Mouse (Mus musculus) forelimb bud, embryonic 11.5 days (tissue): ENCODE data around the gene Whrn.

Source experiments
- DNase-seq: peaks from one replicate; pipeline ENCODE4 v3.0.0-alpha.2; 2012; ENCODE audit warnings: low read depth, low spot score

The Whrn gene

GRCm38 (mm10) chr4:63408649-63409048 lies 87.1 kb downstream of the Whrn start:
- peak; percentile 75 for DNase-seq

DNA sequence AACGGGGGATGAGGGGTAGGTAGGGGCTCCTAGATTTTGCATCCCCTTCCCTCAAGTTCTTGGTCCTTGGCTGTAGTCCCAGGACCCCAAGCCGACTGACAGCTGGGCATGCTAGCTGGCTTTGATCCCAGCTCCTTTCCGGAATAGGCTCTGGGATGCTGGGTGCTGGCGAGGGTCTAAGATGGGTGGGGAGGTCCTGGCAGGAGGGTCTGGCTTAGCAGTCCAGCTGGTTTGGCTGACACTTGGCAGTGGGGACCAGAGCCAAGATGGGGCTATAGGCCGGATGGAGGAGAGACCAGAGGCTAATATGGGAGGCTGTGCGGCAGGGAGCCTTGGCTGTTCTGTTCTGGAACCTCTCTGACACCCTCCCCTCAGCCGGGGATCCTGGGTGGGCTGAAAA lies 87.5 kb downstream of the Whrn start:
- no peak for DNase-seq

DNA sequence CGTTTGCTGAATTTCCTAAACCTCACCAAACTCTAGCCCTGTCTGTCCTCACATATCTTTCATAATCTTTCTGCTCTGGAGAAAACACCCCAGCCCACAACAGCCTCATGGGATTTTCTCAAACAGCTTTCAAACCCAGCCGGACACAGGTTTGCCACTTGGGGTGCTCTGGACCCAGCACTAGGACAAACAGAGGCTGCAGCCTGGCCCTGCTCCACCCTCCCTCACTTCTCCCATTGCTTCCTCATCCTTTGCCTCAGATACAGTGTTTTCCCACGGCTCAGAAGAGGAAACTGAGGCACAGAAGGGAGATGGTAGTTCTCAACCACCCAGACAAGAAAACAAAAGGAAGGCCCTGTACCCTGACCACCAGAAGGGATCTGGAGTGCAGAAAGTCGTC lies 90.1 kb downstream of the Whrn start:
- no peak for DNase-seq

DNA sequence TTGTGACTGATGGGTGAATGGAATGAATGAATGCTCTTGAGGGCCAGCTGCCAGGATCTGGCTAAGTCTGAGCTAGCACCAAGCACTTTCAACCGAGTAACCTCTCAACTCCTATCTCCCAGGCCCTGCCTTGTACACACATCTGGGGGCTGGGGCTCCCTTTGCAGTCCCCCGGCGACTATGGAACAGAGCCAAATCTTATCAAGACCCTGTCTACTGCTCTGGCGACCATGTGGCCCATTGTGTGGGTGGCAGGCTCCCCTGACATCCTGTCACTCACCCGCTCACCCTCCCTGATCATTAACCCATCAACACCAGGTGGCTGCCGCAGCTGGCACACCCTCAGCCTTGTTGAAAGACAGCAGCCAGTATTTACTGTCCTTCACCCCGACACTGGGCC lies 90.7 kb downstream of the Whrn start:
- DNase-seq = no peak

DNA sequence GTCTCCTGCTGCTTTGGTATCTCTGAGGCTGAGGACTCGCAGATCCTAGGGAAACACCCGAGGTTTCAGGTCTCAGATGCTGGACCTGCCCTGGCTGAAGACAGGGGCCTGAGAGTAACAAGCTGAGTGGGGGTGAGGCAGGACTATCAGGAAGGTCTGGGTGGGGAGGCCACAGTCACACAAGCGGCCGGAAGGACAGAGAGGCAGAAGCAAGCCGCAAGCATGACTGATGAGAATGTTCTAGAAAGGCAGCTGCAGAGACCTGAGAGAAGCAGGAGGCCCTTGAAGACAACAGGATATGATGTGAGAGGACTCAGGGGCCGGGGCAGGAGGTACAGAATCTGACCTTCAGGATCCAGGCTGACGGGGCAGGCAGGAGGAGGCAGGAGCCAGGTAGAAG lies 91.6 kb downstream of the Whrn start:
- DNase-seq = no peak

DNA sequence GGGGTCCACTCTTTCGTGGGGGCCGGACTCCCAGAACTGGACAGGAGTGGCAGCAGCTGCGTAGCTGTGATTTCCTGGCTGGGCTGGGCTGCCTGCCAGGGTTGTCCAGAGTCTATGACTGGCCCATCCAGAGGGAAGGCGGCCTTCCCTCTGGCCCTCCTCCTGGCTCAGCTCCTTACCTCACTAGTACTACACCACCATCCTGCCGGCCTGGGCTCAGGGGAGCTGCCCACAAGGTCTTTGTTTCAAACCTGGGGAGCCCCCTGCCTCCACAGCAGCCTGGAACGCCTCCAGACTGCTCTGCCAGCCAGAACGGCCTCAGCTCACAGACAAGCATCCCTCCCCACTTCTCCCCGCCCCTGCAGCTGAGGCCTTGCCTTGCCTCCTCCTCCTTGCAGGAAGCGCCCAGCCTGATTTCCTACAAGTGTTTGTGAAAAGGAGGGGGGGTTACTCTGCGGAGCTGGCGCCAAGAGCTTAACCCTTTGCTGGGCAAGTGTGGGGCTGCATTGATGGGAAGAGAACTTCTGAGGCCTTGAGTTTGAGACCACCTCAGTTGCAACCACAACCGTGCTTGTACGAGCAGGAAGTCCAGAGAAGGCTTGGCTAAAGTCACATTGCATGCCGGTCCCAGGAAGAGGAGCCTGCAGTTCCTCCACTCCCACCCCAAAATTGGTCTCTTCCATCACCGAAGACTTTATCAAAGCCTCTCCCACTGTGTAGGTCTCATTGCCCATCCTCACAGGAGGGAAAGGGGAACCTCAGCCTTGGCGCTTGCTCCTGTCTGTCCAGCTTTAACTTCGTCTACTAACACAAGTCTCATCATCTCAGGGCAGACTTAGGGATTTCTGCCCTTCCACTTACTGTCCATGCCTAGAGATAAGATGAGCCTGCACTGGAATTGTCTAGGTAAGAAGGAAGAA lies 92.5 kb downstream of the Whrn start, which contains the start of gene Akna:
Gene Akna (minus strand): TSS at position 315 of the 920 bp plus-strand sequence.
- peak; percentile 81 for DNase-seq

DNA sequence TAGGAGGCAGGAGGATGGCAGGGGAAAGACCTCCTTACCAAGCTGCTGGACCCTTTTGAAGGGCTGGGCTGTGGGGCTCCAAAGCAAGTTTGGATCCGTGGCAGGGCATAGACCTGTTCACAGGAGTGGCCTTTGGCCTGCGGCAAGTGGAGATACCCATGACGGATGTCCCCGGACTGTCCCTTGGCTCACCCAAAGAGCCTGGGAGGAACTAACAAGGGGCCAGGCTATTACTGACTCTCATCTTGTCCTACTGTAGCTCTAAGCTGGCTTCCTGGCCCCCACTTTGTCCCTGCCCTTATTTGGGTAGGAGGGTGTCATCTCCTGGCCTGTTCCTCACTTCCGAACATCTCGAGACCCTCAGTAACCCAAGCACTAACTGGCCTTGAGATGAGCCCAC lies 93.2 kb downstream of the Whrn start:
- DNase-seq = no peak

GRCm38 (mm10) chr4:63402056-63402455 lies 93.7 kb downstream of the Whrn start:
- no peak for DNase-seq

DNA sequence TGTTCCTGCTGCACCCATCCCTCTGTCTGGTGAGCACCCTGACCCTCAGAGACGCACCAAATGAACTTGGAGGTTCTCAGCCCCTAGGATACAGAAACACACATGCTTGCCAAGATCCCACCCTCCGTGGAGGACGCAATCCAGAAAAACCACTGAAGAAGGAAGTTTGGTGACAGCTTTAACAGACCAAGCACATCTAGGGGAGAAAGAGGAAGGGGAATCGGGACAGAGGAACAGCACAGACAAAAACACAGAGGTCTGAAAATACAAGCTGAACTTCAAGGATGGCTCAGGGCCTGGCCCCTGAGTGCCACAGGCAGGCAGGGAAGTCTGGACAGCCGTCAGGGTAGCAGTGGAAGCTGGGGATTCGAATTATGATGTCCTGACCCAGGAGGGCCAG lies 94.2 kb downstream of the Whrn start:
- no peak for DNase-seq

GRCm38 (mm10) chr4:63400541-63401306 lies 95.1 kb downstream of the Whrn start:
- DNase-seq = no peak

DNA sequence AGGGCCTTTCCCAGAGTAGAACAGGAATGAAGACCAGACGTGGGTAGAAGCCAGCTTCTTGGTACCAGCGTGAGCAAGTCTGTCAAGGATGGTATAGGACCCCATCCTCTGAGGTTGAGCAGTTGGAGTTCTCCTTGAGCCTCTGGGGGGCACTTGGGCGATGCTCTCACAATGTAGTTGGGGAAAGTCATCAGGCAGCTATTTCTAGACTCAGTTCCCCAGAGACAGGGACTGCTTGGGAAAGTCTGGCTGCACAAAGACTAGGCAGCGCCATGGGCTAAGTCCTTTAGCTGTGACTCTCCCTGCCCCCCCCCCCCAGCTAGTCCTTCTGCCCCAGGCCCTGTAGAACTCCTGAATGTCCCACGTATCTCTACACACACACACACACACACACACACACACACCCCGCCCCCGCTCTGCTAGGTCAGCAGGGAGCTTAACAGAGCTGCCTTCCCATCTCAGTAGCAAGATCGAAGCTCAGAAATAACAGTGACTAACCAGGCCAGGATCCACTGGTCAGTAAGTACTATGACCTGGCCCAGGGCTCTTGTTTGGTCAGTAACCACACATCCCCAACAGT lies 96.0 kb downstream of the Whrn start:
- DNase-seq = no peak

DNA sequence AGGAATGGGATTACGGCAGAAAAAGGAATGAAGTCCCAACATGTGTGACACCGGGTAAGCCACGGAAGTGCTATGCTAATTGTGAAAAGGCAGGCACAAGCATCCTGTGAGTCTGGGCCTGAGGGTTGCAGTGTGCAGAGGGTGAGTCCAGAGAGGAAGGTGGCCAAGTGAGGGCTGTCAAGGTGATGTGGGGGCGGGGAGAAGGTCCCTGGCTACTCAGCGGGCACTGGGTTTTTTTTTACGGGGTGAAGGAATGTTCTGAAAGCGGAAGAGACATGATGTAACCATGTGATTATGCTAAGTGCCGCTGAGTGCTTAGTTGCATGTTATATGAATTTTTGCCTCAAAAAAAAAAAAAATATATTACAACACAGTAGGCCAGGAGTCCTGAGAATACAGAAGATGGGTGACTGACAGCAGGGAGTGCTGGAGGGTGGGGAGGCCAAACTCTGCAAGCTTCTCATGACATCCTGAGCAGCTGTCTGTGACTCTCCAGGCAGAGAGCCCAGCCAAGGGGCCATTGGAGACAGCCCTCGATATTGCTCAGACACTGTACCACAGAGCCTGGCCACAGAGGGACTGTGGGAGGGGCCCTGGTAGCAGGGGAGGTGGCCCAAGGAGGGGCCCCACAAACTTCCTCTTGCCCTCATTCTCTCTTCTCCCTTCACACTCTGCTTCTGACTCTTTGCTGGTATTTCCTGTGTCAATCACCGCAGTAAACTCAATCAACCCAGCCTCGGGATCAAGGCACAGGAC lies 96.8 kb downstream of the Whrn start:
- DNase-seq = no peak

GRCm38 (mm10) chr4:63397981-63398537 lies 97.7 kb downstream of the Whrn start:
- no peak for DNase-seq

- DNase-seq = no peak
Observed at GRCm38 (mm10) chr4:63391322-63391721, 104.5 kb downstream of the Whrn start.

- DNase-seq = no peak
Observed at GRCm38 (mm10) chr4:63389887-63390528, 105.8 kb downstream of the Whrn start.

DNA sequence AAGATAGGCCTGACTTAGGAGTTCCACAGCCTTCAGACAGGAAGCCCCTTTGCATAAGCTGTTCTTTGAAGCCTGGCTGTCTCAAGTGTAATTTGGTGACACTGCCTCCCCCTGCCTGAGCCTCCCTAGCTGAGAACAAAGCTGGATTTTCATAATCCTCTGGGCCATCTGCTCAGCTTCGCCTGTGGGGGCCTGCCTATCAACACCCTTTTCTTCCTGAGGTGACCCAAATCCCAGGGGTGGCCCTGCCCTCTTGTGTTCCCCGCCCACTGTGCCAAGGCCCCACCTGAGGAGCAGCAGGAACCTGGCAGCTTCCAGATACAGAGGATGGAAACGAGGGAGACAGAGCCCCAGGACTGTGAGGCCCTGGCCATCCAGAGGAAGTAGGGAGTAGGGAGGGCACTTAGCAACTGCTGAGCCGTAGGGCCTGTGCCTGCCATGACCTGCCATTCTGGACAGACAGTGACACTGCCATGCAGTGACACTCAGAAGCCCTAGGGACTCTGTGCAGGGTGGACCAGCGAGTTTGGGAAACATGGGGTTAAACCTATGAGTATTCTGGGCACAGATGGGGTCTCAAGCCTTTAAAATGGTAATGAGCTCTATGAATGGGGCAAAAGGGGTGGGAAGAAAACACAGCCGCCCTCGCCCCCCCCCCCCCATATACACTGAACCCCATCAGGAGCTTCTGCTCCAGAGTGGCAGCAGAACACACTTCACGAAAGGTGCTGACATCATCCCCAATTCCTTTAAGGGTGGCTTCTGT lies 106.5 kb downstream of the Whrn start:
- no peak for DNase-seq

DNA sequence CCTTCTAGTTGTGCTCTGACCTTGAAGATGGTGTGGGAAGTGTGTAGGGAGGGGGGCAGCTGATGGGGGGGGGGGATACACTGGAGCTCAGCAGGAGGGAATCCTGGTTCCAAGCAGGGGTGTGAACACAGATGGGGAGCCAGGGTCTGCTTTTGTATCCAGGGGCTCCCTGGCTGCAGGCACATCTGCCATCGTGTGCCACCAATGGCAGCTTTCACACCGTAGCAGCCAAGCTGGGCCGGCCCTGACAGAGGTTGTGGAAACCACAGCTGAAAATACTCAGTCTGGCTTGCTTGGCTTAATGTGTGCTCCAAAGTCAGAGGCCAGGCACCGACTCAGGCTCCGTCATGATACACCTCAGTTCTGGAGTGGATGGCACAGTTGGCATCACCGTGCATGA lies 107.8 kb downstream of the Whrn start:
- no peak for DNase-seq

DNA sequence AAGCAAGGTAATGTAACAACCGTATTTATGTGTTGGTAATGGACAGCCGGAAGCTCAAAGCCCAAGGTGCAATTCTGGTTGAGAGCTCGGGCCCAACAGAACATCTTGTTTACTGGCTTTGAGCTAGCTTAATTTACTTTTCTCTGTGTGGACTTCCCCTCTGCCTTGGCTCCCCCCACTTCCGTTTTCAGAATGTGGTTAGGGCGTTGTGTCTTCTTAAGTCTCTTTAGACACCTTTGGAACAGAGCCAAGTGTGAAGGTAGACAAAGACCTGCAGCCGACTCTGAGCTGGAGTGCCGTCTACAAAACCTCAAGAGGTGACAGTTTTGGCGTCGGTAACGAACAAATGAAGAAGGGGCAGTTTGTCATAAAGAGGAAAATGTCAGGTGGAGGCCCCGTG lies 110.0 kb downstream of the Whrn start:
- DNase-seq = no peak

GRCm38 (mm10) chr4:63385253-63385652 lies 110.5 kb downstream of the Whrn start:
- no peak for DNase-seq

DNA sequence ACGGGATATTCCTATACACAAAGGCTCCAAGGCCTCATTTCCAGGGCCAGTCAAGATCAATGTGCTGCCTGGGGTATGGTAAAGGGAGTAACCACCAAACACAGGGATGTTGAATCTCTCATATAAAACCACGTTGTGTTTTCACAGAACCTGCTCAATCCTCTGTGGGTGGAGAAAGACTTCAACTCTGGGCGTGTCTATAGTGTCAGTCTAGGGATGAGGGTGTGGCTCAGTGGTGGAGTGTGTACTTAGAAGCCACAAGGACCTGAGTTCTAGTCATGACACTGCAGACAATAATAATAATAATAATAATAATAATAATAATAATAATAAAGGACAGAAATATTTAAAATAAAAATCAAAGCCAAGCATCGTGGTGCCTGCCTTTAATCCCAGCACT lies 111.5 kb downstream of the Whrn start:
- DNase-seq = no peak
